Mouse (Mus musculus) embryonic fibroblast, embryonic 13.5 days (primary cell): ENCODE measurements around the gene Prg3.

Experiments used
- CTCF ChIP-seq: IDR thresholded peaks from 2 replicates; pipeline ENCODE4 v1.5.1; 2011; ENCODE audit warnings: mild to moderate bottlenecking, control low read depth, low read length, moderate library complexity, borderline replicate concordance; ENCODE audit not compliant: insufficient read depth
- POLR2A ChIP-seq: IDR thresholded peaks from 2 replicates; pipeline ENCODE4 v1.6.1; 2011; ENCODE audit warnings: low read depth, mild to moderate bottlenecking, control low read depth, low read length, moderate library complexity

DNA sequence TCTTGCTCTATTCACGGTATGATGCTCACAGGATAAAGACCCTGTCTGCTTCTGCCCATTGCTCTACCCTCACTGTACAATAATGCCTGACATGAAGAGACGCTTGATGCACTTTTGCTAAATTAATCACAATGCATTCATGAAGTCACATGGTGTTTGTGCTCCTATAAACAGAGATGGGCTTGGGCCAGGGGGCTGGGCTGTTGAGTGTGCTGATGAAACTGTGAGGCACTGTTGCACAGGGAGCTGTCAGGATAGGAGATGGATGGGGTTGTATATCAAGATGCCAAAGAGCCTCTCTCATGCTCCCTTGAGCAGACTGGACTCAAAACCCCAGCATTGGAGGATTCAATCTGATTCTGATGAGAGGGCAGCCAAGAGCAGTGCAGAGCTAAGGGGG is 45.1 kb downstream of the Prg3 start:
- TF ChIP-seq CTCF: no peak
- no peak for TF ChIP-seq POLR2A
